Mouse (Mus musculus): ENCODE data around the gene Brd1. TPM values are rescaled to one million over a fixed set of nuclear protein-coding genes. Genes with fewer than 3 reads are reported as not detected.

The Brd1 gene
- polyA plus RNA-seq, 1 experiment from 2014 or later, result 17.1 TPM

DNA sequence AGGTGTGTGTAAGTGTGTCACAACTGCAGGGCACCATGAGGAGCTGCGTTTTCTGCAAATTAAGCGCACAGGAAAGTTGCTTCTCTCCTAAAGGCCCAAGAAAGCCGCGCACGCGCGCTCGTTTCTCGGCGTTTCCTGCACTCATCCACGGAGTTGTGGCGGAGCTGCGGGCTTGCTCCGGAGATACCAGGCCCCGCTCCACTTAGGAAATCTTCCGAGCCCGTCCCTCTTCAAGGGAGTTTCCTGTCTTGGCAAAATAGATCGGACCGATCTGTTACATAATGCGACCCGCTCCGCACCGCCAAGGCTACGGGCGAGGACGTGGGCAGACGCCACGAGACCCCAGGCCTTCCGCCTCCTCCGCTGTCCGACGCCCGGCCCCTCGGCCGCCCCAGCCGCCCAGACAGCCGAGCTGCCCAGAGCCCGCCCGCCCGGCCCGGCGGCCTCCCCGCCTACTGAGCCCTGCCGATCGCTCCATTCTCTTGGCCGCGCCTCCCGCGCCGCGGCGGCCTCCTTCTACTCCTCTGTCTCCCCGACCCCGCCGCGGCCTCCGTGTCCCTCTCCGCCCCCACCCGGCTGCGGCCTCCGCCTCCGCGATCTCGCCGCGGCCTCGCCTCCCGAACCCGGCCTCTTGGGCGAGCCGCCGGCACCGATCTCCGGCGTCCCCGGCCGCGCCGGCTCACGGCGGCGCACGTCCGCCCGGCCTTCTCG is 837 bp downstream of the Brd1 start:
- Histone ChIP-seq H3K9ac (replicated peaks; ENCODE audit: low read depth) (peak overlapping the region; percentile 98), H3K4me2 (replicated peaks; ENCODE audit: low read depth, low read length) (peak overlapping the region; percentile 62), H3K36me3 (ENCODE audit: insufficient read depth, low read length) (peaks cover 17% of the 10 kb centered on the region; the same call in 1 of the 2 replicates), H3K4me3 (ENCODE audit: low read depth, low read length) (peak overlapping the region; percentile 97), H3K9me3 (ENCODE audit: low read length) (no peaks in the 10 kb centered on the region), H3K4me1 (ENCODE audit: insufficient read depth, low read depth, low read length) (peaks cover 12% of the 10 kb centered on the region), H3K27ac (ENCODE audit: low read length) (peak overlapping the region; percentile 94), H3K27me3 (replicated peaks; ENCODE audit: insufficient read depth, low read length) (no peaks in the 10 kb centered on the region)
- under 1% methylated on average over 63 of the region's 86 CpGs for WGBS
- DNase-seq (ENCODE audit: low spot score) (peak; percentile 73), ATAC-seq (peak; percentile 72)
- no peak for TF ChIP-seq CTCF (IDR thresholded peaks at IDR 0.05)
- TF ChIP-seq EP300 (IDR thresholded peaks at IDR 0.05), result no peak

DNA sequence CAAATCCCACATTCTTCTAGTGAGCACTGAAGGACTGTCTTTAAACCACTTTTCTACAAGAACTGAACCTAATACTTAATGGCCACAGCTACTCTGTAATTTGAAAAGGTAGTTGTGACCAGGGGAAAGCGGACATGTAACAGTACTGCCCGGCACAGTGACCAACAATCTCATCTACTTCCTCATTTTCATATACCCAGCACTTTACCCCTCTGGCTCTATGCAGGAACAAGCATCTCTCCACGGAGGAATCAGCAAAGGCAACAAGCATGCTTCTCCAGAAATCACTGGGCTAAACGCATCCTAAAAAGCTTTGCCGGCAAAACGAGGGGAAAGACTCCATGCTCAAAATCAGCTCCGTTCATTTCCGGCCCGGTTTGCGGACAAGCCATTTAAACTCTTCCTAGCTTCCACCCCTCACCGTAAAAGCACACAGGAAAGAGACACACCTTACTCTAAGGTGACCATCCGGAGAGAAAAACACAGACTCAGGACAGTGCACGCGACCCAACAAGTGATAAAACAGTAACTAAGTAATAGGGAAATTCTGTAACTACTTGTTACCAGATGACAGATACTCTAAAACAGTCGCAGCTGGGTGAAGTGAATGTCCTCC is 1.5 kb downstream of the Brd1 start:
- no peaks in the 10 kb centered on the region for H3K27me3 ChIP-seq (replicated peaks; ENCODE audit: insufficient read depth, low read length)
- ATAC-seq (no peak), DNase-seq (ENCODE audit: low spot score) (peak; percentile 30)
- peak overlapping the region; percentile 94; the same call in 1 of the 2 replicates for H3K27ac ChIP-seq (ENCODE audit: low read length)
- peak overlapping the region; percentile 97 for H3K4me3 ChIP-seq (ENCODE audit: low read depth, low read length)
- peaks cover 17% of the 10 kb centered on the region; the same call in 1 of the 2 replicates for H3K36me3 ChIP-seq (ENCODE audit: insufficient read depth, low read length)
- peak overlapping the region; percentile 62 for H3K4me2 ChIP-seq (replicated peaks; ENCODE audit: low read depth, low read length)
- H3K4me1 ChIP-seq (ENCODE audit: insufficient read depth, low read depth, low read length), result peaks cover 12% of the 10 kb centered on the region
- peak overlapping the region; percentile 98 for H3K9ac ChIP-seq (replicated peaks; ENCODE audit: low read depth)
- no peak for TF ChIP-seq EP300 (IDR thresholded peaks at IDR 0.05)
- no peak for TF ChIP-seq CTCF (IDR thresholded peaks at IDR 0.05)
- no peaks in the 10 kb centered on the region for H3K9me3 ChIP-seq (ENCODE audit: low read length)
- 6% methylated on average over 15 of the region's 15 CpGs for WGBS

- no peaks in the 10 kb centered on the region for H3K9me3 ChIP-seq (ENCODE audit: low read length)
- H3K4me3 ChIP-seq (ENCODE audit: low read depth, low read length), result no peak overlapping the region
- DNase-seq (ENCODE audit: low spot score) (no peak), ATAC-seq (no peak)
- peaks cover 24% of the 10 kb centered on the region for H3K36me3 ChIP-seq (ENCODE audit: insufficient read depth, low read length)
- peak overlapping the region; percentile 17; the same call in 1 of the 2 replicates for H3K4me2 ChIP-seq (replicated peaks; ENCODE audit: low read depth, low read length)
- H3K27me3 ChIP-seq (replicated peaks; ENCODE audit: insufficient read depth, low read length), result no peaks in the 10 kb centered on the region
- H3K9ac ChIP-seq (replicated peaks; ENCODE audit: low read depth), result no peak overlapping the region
- H3K27ac ChIP-seq (ENCODE audit: low read length), result peak overlapping the region; percentile 51; the same call in 1 of the 2 replicates
- TF ChIP-seq EP300 (IDR thresholded peaks at IDR 0.05), result no peak
- TF ChIP-seq CTCF (IDR thresholded peaks at IDR 0.05), result no peak
- WGBS, result 51% methylated on average over 3 of the region's 3 CpGs
- H3K4me1 ChIP-seq (ENCODE audit: insufficient read depth, low read depth, low read length), result peaks cover 12% of the 10 kb centered on the region
Measured at GRCm38 (mm10) chr15:88730717-88731116, 3.3 kb downstream of the Brd1 start.

DNA sequence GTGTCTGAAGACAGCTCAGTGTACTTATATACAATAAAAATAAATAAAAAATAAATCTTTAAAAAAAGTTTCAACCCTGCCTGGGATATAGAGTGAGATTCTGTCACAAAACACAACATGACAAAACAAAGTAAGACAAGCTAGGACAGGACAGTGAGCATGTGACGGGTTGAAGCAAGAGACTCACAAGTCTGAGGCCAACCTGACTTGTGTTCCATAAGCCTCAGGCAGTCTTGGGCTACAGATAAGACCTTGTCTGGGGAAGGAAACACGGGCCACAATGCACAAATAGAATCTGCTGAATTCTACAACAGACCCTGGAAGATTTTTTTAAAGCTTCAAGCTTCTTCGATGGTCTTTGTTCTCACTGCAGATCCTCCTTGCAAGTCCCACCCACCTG is 6.8 kb downstream of the Brd1 start:
- H3K9me3 ChIP-seq (ENCODE audit: low read length), result no peaks in the 10 kb centered on the region
- H3K27me3 ChIP-seq (replicated peaks; ENCODE audit: insufficient read depth, low read length), result no peaks in the 10 kb centered on the region
- 83% methylated on average over 3 of the region's 3 CpGs for WGBS
- ATAC-seq (no peak), DNase-seq (ENCODE audit: low spot score) (no peak)
- H3K4me1 ChIP-seq (ENCODE audit: insufficient read depth, low read depth, low read length), result peaks cover 8% of the 10 kb centered on the region
- H3K36me3 ChIP-seq (ENCODE audit: insufficient read depth, low read length), result peaks cover 38% of the 10 kb centered on the region
- no peak overlapping the region for H3K4me2 ChIP-seq (replicated peaks; ENCODE audit: low read depth, low read length)
- no peak overlapping the region for H3K4me3 ChIP-seq (ENCODE audit: low read depth, low read length)
- no peak overlapping the region for H3K27ac ChIP-seq (ENCODE audit: low read length)
- no peak overlapping the region for H3K9ac ChIP-seq (replicated peaks; ENCODE audit: low read depth)
- TF ChIP-seq EP300 (IDR thresholded peaks at IDR 0.05), result no peak
- TF ChIP-seq CTCF (IDR thresholded peaks at IDR 0.05), result no peak

- WGBS, result 87% methylated on average over 5 of the region's 5 CpGs
- Histone ChIP-seq H3K9ac (replicated peaks; ENCODE audit: low read depth) (no peak overlapping the region), H3K27me3 (replicated peaks; ENCODE audit: insufficient read depth, low read length) (no peaks in the 10 kb centered on the region), H3K4me2 (replicated peaks; ENCODE audit: low read depth, low read length) (no peak overlapping the region), H3K9me3 (ENCODE audit: low read length) (no peaks in the 10 kb centered on the region), H3K27ac (ENCODE audit: low read length) (no peak overlapping the region), H3K4me1 (ENCODE audit: insufficient read depth, low read depth, low read length) (no peaks in the 10 kb centered on the region), H3K4me3 (ENCODE audit: low read depth, low read length) (no peak overlapping the region), H3K36me3 (ENCODE audit: insufficient read depth, low read length) (peaks cover 41% of the 10 kb centered on the region)
- DNase-seq (ENCODE audit: low spot score) (no peak), ATAC-seq (no peak)
- TF ChIP-seq EP300 (IDR thresholded peaks at IDR 0.05) (no peak), CTCF (IDR thresholded peaks at IDR 0.05) (no peak)
Measured at GRCm38 (mm10) chr15:88725036-88725435, 9.0 kb downstream of the Brd1 start.

GRCm38 (mm10) chr15:88724311-88724710 is 9.7 kb downstream of the Brd1 start:
- H3K9ac ChIP-seq (replicated peaks; ENCODE audit: low read depth), result no peak overlapping the region
- H3K27ac ChIP-seq (ENCODE audit: low read length), result no peak overlapping the region
- H3K4me1 ChIP-seq (ENCODE audit: insufficient read depth, low read depth, low read length), result no peaks in the 10 kb centered on the region
- TF ChIP-seq EP300 (IDR thresholded peaks at IDR 0.05) (no peak), CTCF (IDR thresholded peaks at IDR 0.05) (no peak)
- 70% methylated on average over 7 of the region's 7 CpGs for WGBS
- H3K4me3 ChIP-seq (ENCODE audit: low read depth, low read length), result no peak overlapping the region
- H3K9me3 ChIP-seq (ENCODE audit: low read length), result no peaks in the 10 kb centered on the region
- H3K4me2 ChIP-seq (replicated peaks; ENCODE audit: low read depth, low read length), result no peak overlapping the region
- ATAC-seq (no peak), DNase-seq (ENCODE audit: low spot score) (no peak)
- peaks cover 34% of the 10 kb centered on the region for H3K36me3 ChIP-seq (ENCODE audit: insufficient read depth, low read length)
- no peaks in the 10 kb centered on the region for H3K27me3 ChIP-seq (replicated peaks; ENCODE audit: insufficient read depth, low read length)
